Mouse (Mus musculus): ENCODE measurements around the gene Arl4d. TPM values are rescaled to one million over a fixed set of nuclear protein-coding genes. Genes with fewer than 3 reads are reported as not detected.
"Not testable (repeated sequence)": the region's sequence is repeated elsewhere in the genome, so short reads cannot be mapped to it uniquely, and the experiment has no call there.

The Arl4d gene
- total RNA-seq, 2 experiments from 2014 or later, result 1.5 TPM; not detected in 1

- ATAC-seq (replicated peaks; ENCODE audit: low FRiP score, poor library complexity, severe bottlenecking), result not testable (repeated sequence)
Observed at GRCm38 (mm10) chr11:101645043-101645410, 20.3 kb upstream of the Arl4d start.

GRCm38 (mm10) chr11:101645411-101646282 lies 19.7 kb upstream of the Arl4d start:
- peak; percentile 76 for ATAC-seq (replicated peaks; ENCODE audit: low FRiP score, poor library complexity, severe bottlenecking)

GRCm38 (mm10) chr11:101646283-101646794 lies 19.0 kb upstream of the Arl4d start:
- peak; percentile 37; the same call in 1 of the 2 replicates for ATAC-seq (replicated peaks; ENCODE audit: low FRiP score, poor library complexity, severe bottlenecking)

GRCm38 (mm10) chr11:101647093-101647492 lies 18.2 kb upstream of the Arl4d start:
- not testable (repeated sequence) for ATAC-seq (replicated peaks; ENCODE audit: low FRiP score, poor library complexity, severe bottlenecking)

GRCm38 (mm10) chr11:101656356-101656755 lies 9.0 kb upstream of the Arl4d start:
- no peak for ATAC-seq (replicated peaks; ENCODE audit: low FRiP score, poor library complexity, severe bottlenecking)

GRCm38 (mm10) chr11:101657528-101657885 lies 7.8 kb upstream of the Arl4d start:
- ATAC-seq (replicated peaks; ENCODE audit: low FRiP score, poor library complexity, severe bottlenecking), result peak; percentile 48

GRCm38 (mm10) chr11:101657886-101658750 lies 7.2 kb upstream of the Arl4d start:
- peak; percentile 82 for ATAC-seq (replicated peaks; ENCODE audit: low FRiP score, poor library complexity, severe bottlenecking)

- ATAC-seq (replicated peaks; ENCODE audit: low FRiP score, poor library complexity, severe bottlenecking), result peak; percentile 58
Observed at GRCm38 (mm10) chr11:101658751-101659558, 6.4 kb upstream of the Arl4d start.

- no peak for ATAC-seq (replicated peaks; ENCODE audit: low FRiP score, poor library complexity, severe bottlenecking)
Observed at GRCm38 (mm10) chr11:101661191-101661590, 4.2 kb upstream of the Arl4d start.

- ATAC-seq (replicated peaks; ENCODE audit: low FRiP score, poor library complexity, severe bottlenecking), result no peak
Observed at GRCm38 (mm10) chr11:101661786-101662185, 3.6 kb upstream of the Arl4d start.

- no peak for ATAC-seq (replicated peaks; ENCODE audit: low FRiP score, poor library complexity, severe bottlenecking)
Observed at GRCm38 (mm10) chr11:101663229-101664027, 1.9 kb upstream of the Arl4d start.

- ATAC-seq (replicated peaks; ENCODE audit: low FRiP score, poor library complexity, severe bottlenecking), result peak; percentile 57; the same call in 1 of the 2 replicates
Observed at GRCm38 (mm10) chr11:101665636-101665992, 273 bp downstream of the Arl4d start.

- ATAC-seq (replicated peaks; ENCODE audit: low FRiP score, poor library complexity, severe bottlenecking), result no peak
Observed at GRCm38 (mm10) chr11:101666626-101667345, 1.4 kb downstream of the Arl4d start.

GRCm38 (mm10) chr11:101667871-101668532 lies 2.7 kb downstream of the Arl4d start:
- no peak for ATAC-seq (replicated peaks; ENCODE audit: low FRiP score, poor library complexity, severe bottlenecking)

- ATAC-seq (replicated peaks; ENCODE audit: low FRiP score, poor library complexity, severe bottlenecking), result no peak
Observed at GRCm38 (mm10) chr11:101668546-101669261, 3.4 kb downstream of the Arl4d start.

GRCm38 (mm10) chr11:101670334-101670733 lies 5.0 kb downstream of the Arl4d start:
- no peak for ATAC-seq (replicated peaks; ENCODE audit: low FRiP score, poor library complexity, severe bottlenecking)

GRCm38 (mm10) chr11:101671255-101671654 lies 5.9 kb downstream of the Arl4d start:
- ATAC-seq (replicated peaks; ENCODE audit: low FRiP score, poor library complexity, severe bottlenecking), result no peak

Measured in erythroid progenitor cell, adult 5-6 weeks (primary cell).